Mouse (Mus musculus) testis, postnatal 10 days (tissue): ENCODE data around the gene Olfr1331.
"Not testable (repeated sequence)": the region's sequence is repeated elsewhere in the genome, so short reads cannot be mapped to it uniquely, and the experiment has no call there.

Experiments
- DNase-seq: peaks from one replicate; pipeline ENCODE4 v3.0.0; 2021; ENCODE audit warnings: low spot score

Gene Olfr1331

GRCm38 (mm10) chr4:118864349-118864748 is at the start of gene Olfr1331:
TSS of gene Olfr1331 (plus strand) at chr4:118864649.
- no peak for DNase-seq

GRCm38 (mm10) chr4:118818921-118819320 is 45.5 kb upstream of the Olfr1331 start:
- no peak for DNase-seq

- DNase-seq, result no peak
Observed at GRCm38 (mm10) chr4:118836179-118836578, 28.3 kb upstream of the Olfr1331 start, which contains the start of gene Olfr1333. TSS of gene Olfr1333 (minus strand) at chr4:118836279.

GRCm38 (mm10) chr4:118861791-118862190 is 2.7 kb upstream of the Olfr1331 start:
- DNase-seq, result no peak

- DNase-seq, result no peak
Observed at GRCm38 (mm10) chr4:118862704-118863103, 1.7 kb upstream of the Olfr1331 start.

GRCm38 (mm10) chr4:118867566-118867965 is 3.1 kb downstream of the Olfr1331 start:
- DNase-seq, result no peak

- no peak for DNase-seq
Observed at GRCm38 (mm10) chr4:118888297-118888696, 23.8 kb downstream of the Olfr1331 start, which contains the start of gene Olfr1330. TSS of gene Olfr1330 (plus strand) at chr4:118888597.

- no peak for DNase-seq
Observed at GRCm38 (mm10) chr4:118901981-118902380, 37.5 kb downstream of the Olfr1331 start.

- DNase-seq, result not testable (repeated sequence)
Observed at GRCm38 (mm10) chr4:118917365-118917764, 52.9 kb downstream of the Olfr1331 start, which contains the start of gene Olfr1329. TSS of gene Olfr1329 (minus strand) at chr4:118917465.
